Mouse (Mus musculus): ENCODE measurements around the gene Tfcp2l1. TPM values are rescaled to one million over a fixed set of nuclear protein-coding genes. Genes with fewer than 3 reads are reported as not detected.

Gene Tfcp2l1
- polyA plus RNA-seq, 1 experiment = not detected

DNA sequence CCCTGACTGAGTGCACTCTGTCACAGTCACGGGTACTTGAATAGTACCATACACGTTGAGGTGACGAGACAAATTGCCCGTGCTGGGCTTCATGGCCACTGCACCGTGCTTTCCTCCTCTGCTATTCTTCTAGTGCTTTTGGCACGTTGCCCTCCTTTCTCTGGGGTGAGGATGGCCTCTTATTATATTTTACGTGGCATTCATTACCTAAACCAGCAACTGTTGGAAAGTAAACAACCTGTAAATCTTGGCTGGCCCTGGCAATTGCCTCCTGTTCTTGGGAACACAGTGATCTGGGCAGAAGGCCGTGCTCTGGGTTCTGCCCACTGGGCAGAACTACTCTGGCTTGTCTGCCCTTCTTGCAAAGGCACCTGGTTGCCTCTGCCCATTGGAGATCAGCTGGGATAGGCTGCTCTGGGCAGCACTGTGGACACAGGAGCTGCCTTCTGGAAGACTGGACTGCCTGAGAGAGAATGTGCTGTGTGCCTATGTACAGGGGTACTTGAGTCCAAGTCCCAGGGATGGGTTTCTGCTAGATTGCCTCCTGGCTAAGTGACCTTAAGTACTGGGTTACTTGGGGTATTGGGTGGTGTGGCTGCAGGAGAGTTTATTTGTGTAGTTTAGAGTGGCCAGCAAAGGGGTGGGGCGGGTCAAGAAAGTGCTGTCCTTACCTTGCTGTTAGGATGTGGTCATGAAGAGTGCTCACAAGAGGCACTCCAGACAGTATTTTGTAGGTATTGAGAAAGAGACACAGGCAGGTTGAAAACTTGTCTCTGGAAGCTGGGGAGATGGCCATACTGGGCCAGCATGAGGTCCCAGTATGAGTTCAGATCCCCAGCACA is 15.6 kb downstream of the Tfcp2l1 start:
- TF ChIP-seq GATA1 (IDR thresholded peaks at IDR 0.05; ENCODE audit: low read length) = no peak

DNA sequence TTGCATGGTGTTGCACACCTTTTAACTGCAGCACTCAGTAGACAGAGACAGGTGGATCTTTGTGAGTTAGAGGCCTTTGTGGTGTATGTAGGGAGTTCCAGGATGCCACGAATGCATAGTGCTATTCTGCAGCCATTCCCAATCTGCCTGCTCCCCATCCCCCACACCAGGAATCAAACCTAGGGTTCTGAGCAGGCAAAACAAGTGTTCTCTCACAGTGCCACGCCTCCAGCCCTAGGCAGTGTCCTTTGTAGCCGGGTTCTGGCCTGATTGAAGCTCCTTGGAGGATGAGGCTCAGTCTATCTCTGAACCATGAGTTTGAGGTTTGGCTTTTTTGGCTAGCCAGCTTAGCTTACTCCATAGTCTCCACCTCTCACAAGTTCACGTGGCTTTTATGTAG is 18.0 kb downstream of the Tfcp2l1 start:
- no peak for TF ChIP-seq GATA1 (IDR thresholded peaks at IDR 0.05; ENCODE audit: low read length)

DNA sequence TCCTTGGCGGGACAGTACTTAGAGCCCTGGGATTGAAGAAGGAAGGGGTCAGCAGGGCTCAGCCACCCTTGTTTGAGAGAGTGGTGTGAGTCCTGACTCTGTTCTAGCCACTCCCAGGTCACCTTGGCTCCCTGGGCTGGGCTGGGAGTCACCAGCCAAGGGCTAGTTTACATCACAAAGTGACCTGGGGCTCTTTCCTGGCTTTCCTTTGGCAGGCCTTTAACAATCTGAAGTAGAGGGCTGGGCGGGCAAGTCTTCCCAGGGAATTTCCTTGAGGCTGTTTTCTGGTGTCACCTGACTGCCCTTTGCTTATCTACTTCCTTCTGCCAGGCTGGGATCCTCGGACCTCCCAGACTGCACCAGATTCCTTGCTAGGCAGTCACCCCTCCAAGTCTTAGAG is 20.3 kb downstream of the Tfcp2l1 start:
- no peak for TF ChIP-seq GATA1 (IDR thresholded peaks at IDR 0.05; ENCODE audit: low read length)

DNA sequence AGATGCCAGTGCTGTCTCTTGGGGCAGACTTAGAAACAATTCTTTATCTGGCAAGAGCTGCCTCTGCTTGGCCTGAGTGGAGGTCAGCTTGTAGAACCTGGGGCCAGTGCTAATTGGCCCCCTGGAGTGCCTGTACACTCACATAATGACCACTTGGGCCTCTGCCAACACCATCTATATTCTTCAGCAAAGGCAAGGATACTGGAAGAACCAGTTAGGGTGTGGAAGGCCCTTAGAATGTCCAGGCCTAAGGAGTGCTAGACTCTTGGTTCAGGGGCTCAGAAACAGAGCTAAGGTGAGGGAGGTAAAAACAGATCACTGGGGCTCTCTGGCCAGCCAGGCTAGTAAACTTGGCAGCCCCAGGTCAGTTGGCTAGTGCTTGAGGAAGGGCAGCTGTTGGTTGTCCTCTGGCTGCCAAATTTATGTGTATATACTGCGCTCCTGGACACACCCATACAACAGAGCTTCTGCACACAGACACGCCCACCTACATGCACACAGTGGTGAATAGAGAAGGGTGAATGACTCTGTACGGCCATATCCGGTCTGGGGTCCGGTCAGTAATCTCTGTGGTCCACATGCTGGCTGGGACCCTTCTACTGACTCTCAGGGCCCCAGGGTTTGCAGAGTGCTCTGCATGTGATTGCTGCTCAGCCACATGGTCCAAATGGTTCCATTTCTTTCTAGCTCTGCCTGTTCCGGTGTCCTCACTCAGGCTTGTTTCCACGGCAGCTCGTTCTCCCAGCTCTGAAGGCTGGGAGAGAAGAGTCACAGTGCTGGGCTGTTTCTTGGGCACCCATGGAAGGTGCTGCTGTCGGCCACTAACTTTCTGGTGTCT is 22.4 kb downstream of the Tfcp2l1 start:
- TF ChIP-seq GATA1 (IDR thresholded peaks at IDR 0.05; ENCODE audit: low read length) = no peak

DNA sequence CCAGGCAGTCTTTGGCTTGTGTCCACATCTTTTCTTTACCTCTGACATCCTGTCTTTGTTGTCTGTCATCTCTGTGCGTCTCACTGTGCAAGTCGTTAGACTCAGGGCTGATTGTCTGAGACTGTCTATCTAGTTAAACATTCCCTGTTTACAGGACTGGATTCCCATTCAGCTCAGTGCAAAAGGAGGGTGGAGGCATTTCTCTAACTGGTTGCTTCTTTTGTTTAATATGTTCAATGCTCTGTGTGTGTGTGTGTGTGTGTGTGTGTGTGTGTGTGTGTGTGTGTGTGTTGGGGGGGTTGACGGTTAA is 23.0 kb downstream of the Tfcp2l1 start:
- no peak for TF ChIP-seq GATA1 (IDR thresholded peaks at IDR 0.05; ENCODE audit: low read length)

DNA sequence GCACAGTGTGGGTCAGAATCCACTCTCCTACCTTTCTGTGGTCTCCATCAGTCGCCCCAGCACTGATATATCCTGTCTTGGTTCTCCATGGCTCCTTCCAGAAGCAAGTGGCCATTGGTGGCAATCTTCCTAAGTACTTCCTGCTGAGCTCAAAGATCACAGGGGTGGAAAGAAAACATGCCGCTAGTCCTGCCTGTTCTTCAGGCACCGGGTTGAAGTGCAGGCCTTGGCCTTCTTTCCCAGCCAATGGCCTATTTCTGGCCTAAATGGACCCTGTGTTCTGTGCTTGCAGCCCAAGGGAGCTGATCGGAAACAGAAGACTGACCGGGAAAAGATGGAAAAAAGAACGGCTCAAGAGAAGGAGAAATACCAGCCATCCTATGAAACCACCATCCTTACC is 31.0 kb downstream of the Tfcp2l1 start:
- no peak for TF ChIP-seq GATA1 (IDR thresholded peaks at IDR 0.05; ENCODE audit: low read length)

DNA sequence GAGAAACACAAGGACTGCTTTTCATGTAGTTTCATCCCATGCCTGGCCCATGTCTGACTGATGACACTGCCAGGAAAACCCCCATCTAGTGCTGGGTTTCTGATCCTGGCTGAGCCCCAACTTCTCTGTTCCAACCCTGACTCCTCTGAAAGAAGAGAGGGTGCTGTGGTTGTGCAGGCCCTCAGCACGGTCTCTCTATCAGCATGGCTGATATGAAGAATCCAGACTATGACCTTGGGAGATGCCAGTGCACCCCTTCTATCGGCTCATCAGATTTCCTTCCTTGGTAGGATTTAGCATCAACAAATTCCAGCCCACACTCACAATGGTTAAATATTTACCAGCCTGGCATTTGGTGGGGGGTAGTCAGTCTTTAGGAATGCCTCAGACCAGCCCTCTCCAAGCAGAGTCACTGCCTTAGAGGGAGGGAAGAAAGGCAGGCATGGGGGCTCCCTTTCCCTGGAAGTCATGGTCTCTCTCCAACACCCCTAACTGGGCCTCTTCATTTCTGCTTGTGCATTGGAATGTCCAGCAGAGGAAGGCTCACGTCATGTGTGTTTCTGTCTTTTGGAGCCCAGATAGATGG is 33.2 kb downstream of the Tfcp2l1 start:
- no peak for TF ChIP-seq GATA1 (IDR thresholded peaks at IDR 0.05; ENCODE audit: low read length)

DNA sequence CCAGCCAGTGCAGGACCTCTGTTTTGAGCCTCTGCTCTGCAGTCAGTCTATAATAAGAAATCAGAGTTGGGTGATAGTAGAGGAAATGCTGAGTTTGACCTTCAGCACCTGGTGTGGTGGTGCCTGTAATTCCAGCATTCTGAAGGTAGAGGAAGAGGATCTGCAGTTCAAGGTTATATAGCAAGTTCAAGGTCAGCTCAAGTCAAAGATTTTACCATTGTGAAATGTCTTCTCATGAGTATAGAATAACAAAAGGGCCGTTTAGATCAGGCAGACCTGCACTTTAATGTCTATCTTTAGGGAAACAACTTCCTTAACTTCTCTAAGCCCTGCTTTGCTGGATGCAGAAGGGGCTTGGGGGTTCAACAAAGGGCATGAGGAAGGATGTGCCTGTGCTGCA is 35.3 kb downstream of the Tfcp2l1 start:
- no peak for TF ChIP-seq GATA1 (IDR thresholded peaks at IDR 0.05; ENCODE audit: low read length)

DNA sequence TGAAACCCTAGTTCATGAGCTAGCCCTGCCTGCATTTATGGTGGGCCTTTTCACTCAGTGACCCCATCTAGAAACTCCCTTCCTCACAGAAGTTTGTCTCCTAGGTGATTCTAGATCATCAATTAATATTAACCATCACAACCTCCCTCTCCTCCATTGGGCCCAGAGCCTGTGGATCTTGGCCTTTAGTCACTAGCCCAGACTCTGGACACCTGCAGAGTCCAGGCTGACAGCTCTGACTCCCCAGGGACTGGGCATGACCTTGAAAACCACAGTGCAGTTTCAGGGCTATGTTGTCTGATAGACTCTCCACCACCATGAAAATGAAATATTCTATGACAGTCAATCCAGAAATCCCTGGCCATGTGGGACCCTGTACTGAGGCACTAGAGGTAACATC is 39.8 kb downstream of the Tfcp2l1 start:
- TF ChIP-seq GATA1 (IDR thresholded peaks at IDR 0.05; ENCODE audit: low read length) = no peak

DNA sequence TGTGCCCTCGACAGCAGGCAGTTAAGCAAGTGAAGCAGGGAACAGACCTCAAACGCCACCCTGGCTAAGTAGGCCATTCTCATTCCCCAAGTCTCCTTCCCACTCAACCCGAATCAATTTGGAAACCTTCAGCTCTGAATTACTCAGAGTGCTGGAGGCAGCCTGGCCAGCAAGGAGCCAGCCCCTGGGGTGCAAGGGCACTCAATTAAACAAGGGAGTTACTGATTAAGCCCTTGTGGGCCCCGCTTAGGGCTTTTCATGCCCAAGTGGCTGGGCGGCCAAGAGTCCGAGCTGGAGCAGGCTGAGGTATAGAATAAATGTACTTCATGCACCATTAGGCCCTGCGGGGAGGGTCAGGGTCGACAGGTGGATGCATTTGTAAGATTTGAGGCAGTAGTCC is 44.5 kb downstream of the Tfcp2l1 start:
- TF ChIP-seq GATA1 (IDR thresholded peaks at IDR 0.05; ENCODE audit: low read length) = no peak

DNA sequence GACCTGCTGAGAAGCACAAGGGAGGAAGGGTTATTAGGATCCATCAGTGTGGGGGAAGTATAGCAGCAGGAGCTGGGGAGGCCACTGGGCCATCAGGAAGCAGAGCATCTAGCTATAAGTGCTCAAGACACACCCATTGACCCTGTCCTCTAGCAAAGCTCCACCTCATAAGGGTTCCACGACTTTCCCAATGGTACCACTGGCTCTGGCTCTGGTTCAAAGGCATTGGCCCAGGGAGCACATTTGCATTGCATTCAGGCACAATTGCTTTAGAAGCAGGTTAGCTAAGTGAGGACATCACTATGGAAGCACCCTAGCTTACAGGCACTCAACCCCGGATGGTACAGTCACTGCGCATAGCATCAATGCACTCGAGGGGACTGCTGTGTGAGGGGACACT is 46.4 kb downstream of the Tfcp2l1 start:
- no peak for TF ChIP-seq GATA1 (IDR thresholded peaks at IDR 0.05; ENCODE audit: low read length)

DNA sequence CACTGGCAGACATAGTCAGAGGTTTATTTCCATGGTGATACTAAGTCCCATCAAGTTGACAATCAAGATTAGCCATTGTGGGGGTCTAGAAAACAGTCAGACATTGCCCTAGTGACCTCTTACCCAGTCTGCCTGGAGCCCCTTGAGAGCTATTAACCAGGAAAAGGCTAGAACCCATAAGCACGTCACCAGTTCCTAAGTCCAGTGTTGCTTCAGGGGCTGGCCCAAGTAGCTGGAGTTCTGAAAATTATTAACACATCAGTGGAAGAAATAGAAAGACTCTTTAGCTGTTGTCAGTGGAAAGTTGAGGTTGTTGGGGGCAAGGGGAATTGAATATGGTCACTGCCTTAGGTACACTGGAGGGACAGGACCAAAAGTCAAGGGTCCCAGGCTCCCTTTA is 54.2 kb downstream of the Tfcp2l1 start:
- TF ChIP-seq GATA1 (IDR thresholded peaks at IDR 0.05; ENCODE audit: low read length) = no peak

DNA sequence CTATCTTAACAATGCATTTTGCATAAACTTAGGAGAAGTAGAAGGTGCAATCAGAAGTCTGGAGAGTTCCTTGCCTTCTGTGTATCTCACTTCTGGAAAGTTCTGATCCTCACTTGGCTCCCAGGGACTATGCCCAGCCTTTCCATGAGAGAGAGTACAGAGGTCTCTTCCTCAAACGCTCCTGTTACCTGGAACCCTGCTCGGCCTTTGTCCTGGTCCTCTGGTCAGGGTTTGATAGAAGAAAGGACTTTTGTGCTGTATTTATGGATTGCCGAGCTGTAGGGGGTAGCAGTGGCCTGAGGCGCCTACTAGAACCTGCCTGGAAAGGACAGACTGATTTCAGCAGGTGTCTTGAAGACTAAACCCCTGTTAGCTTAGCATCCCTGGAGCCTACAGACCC is 55.9 kb downstream of the Tfcp2l1 start:
- no peak for TF ChIP-seq GATA1 (IDR thresholded peaks at IDR 0.05; ENCODE audit: low read length)

DNA sequence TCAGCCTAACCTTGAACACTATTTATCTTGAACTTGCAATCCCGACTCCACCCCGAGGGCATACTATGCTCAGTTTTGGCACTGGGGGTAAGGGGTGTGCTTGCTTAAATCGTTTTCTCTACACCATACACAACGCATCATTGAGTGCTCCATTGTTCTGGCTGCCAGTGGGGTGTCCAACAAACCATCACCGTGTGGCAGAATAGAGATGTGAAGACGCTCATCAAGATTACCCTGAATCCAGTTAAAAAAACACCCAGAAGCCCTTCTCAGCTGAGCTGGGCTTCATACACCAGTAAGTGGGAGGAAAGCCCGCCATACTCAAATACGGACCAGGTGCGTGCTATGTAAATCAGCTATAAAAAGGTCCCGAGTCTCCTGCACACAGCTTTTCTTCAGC is 60.0 kb downstream of the Tfcp2l1 start:
- no peak for TF ChIP-seq GATA1 (IDR thresholded peaks at IDR 0.05; ENCODE audit: low read length)

DNA sequence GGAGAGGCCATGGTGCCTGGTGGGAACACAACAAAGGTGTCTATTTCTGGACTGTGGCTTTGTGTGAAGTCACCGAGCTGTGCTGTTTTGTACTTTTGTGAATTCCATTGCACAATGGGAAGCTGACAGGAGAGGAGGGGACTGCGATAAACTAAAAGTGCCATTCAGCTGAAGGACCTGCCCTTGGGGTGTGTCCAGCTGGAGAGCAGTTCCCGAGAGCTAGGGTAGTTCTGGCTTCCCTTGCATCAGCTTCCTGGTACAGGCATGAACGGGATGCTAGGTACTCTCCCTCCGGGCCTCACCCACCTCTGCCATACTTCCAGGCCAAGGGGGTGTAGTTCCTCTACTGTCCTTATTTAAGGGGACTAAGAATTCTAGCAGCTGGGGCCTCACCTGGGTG is 62.1 kb downstream of the Tfcp2l1 start:
- no peak for TF ChIP-seq GATA1 (IDR thresholded peaks at IDR 0.05; ENCODE audit: low read length)

DNA sequence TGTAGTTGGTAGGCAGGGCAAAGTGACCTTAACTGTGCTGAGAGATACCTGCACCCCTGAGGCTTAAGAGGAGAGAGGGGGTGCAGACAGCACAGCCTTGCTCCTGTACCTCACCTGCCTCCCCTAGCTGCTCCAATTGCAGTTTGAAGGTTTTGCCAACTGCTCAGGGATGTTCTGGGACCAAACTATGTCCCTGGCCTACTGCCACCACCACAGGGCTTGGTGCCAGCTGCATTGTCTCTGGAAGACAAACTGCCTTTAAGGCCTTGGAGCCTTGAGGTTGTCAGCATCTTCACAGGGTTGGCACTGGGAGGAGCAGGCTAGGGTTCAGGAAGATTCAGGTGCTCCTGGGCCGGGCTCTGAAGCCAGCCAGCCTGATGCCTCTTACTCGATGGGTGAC is 66.7 kb downstream of the Tfcp2l1 start:
- TF ChIP-seq GATA1 (IDR thresholded peaks at IDR 0.05; ENCODE audit: low read length) = no peak

DNA sequence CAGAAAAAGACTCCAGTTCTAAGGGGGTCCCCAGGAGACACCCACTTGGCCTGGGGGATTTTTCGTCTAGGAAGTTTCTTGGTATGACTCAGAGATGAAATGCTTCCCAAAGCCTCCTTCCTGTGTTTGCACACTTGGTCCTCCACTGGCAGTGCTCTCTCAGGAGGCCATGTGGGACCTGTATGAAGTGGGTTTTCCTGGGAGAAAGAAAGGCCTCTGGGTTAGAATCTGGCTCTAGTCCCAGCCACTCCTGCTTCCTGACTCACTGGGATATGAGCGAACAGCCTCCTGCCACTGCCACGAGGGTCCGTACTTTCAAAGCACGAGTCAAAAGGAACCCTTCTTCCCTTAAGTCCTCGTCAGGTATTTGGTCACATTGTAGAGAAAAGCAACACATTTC is 70.2 kb downstream of the Tfcp2l1 start:
- no peak for TF ChIP-seq GATA1 (IDR thresholded peaks at IDR 0.05; ENCODE audit: low read length)

Data from G1E-ER4 (cell line).